Mouse (Mus musculus) midbrain, embryonic 16.5 days (tissue): ENCODE results near the gene Sostdc1. TPM values are rescaled to one million over a fixed set of nuclear protein-coding genes. Genes with fewer than 3 reads are reported as not detected.

ENCODE experiments used
- ATAC-seq: fragments of 200-750 bp; cut with Nextera tagmentation; 2 replicates; pipeline ENCODE4 v1.8.0; 2017; ENCODE audit warnings: moderate TSS enrichment
- H3K27ac ChIP-seq: fragments of 300-500 bp; sonication (generic); 2 replicates; pipeline ENCODE4 v1.5.1; 2014; ENCODE audit warnings: mild to moderate bottlenecking, low read length, mixed read lengths
- H3K27me3 ChIP-seq: fragments of 300-500 bp; sonication (generic); 2 replicates; pipeline ENCODE4 v1.6.1; 2014; ENCODE audit warnings: low read depth, low read length, mixed read lengths; ENCODE audit not compliant: control insufficient read depth, insufficient read depth
- H3K36me3 ChIP-seq: fragments of 300-500 bp; sonication (generic); 2 replicates; pipeline ENCODE4 v1.6.1; 2014; ENCODE audit warnings: mild to moderate bottlenecking, low read length, moderate library complexity, mixed read lengths; ENCODE audit not compliant: control insufficient read depth, insufficient read depth
- H3K4me1 ChIP-seq: fragments of 300-500 bp; sonication (generic); 2 replicates; pipeline ENCODE4 v1.6.1; 2014; ENCODE audit warnings: mild to moderate bottlenecking, low read length, mixed read lengths; ENCODE audit not compliant: control insufficient read depth, insufficient read depth
- H3K4me2 ChIP-seq: fragments of 300-500 bp; sonication (generic); 2 replicates; pipeline ENCODE4 v1.6.1; 2014; ENCODE audit warnings: mild to moderate bottlenecking, low read length, mixed read lengths
- H3K4me3 ChIP-seq: fragments of 300-500 bp; sonication (generic); 2 replicates; pipeline ENCODE4 v1.5.1; 2014; ENCODE audit warnings: low read depth, mild to moderate bottlenecking, low read length, moderate library complexity, mixed read lengths
- H3K9ac ChIP-seq: fragments of 300-500 bp; sonication (generic); 2 replicates; pipeline ENCODE4 v1.6.1; 2014; ENCODE audit warnings: low read depth, low read length, mixed read lengths
- H3K9me3 ChIP-seq: fragments of 300-500 bp; sonication (generic); replicated peaks from 2 replicates; pipeline ENCODE4 v1.6.1; 2014; ENCODE audit warnings: mild to moderate bottlenecking, low read length, mixed read lengths; ENCODE audit not compliant: control insufficient read depth, poor library complexity, severe bottlenecking
- WGBS: fragments of 180-500 bp; shearing (Covaris S2); extraction: QIAGEN DNeasy Blood & Tissue Kit; methylation state at CpG from one replicate; pipeline ENCODE4 v1.1.7; 2014; 5-methylcytosine and 5-hydroxymethylcytosine counted together
- polyA plus RNA-seq: library from polyadenylated mRNA; unstranded; fragments of >200 nt; fragmentation: Nextera tagmentation; extraction: Ambion mirVana; gene quantifications from 2 replicates; pipeline ENCODE4 v1.2.1, GENCODE M21; 2015

Sostdc1 gene
- polyA plus RNA-seq, 1 experiment from 2014 or later, result 11.9 TPM

- no peaks in the 10 kb centered on the region for H3K9me3 ChIP-seq
- no peak overlapping the region for H3K27ac ChIP-seq
- H3K4me2 ChIP-seq, result no peak overlapping the region
- no peaks in the 10 kb centered on the region for H3K27me3 ChIP-seq
- no peak for ATAC-seq
- H3K4me1 ChIP-seq, result peaks cover 11% of the 10 kb centered on the region; the same call in 1 of the 2 replicates
- H3K36me3 ChIP-seq, result no peaks in the 10 kb centered on the region
- no peak overlapping the region for H3K9ac ChIP-seq
- WGBS, result 21% methylated on average over 2 of the region's 2 CpGs
- no peak overlapping the region for H3K4me3 ChIP-seq
Observed at GRCm38 (mm10) chr12:36313015-36313414, 924 bp upstream of the Sostdc1 start.

DNA sequence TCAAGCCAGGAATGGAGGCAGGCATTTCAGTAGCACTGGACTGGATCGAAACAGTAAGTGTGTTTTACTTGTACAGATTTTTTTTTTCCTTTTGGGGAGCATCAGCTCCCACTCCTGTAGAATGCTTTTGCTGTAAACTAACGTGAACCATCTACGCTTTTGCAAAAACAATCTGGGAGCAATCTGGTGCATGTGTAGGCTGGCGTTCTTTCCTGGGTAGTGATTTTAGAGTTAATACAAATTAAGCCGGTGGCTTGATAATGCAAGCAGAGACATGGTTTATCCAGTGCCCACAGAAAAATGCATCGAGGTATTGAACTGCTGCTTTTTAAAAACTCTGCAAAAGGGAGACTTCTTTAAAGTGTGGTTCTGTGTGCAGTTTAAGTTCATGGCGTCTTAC is 507 bp downstream of the Sostdc1 start:
- no peak overlapping the region for H3K9ac ChIP-seq
- no peak overlapping the region for H3K27ac ChIP-seq
- 54% methylated on average over 7 of the region's 7 CpGs for WGBS

DNA sequence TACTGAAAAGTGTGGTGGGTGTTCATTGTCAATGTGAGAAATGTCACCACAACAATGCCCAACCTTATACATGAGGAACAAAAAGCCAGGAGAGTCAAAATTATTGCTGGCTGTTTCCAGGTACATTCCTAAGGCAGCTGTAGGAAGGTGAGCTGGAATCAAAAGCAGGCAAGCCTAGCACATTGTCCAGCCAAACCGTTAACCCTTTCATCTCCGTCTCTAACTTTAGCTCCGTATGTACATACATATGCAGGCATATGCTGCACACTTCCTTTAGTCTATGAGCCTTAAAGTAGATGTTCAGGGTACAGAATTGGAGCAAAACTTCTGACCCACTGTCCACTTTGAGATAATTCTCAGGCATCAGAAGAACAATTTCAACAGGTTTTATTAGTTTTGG is 1.6 kb downstream of the Sostdc1 start:
- Histone ChIP-seq H3K36me3 (no peaks in the 10 kb centered on the region), H3K27me3 (no peaks in the 10 kb centered on the region), H3K9me3 (no peaks in the 10 kb centered on the region), H3K4me3 (no peak overlapping the region), H3K4me1 (peaks cover 11% of the 10 kb centered on the region; the same call in 1 of the 2 replicates), H3K9ac (no peak overlapping the region), H3K4me2 (peak overlapping the region; percentile 14; the same call in 1 of the 2 replicates), H3K27ac (no peak overlapping the region)
- no peak for ATAC-seq
- 75% methylated on average over 3 of the region's 3 CpGs for WGBS

More for the DNA sequence above, 507 bp downstream of the Sostdc1 start:
- Histone ChIP-seq H3K4me3 (peak overlapping the region; percentile 19), H3K36me3 (no peaks in the 10 kb centered on the region), H3K4me2 (peak overlapping the region; percentile 48), H3K4me1 (peaks cover 11% of the 10 kb centered on the region; the same call in 1 of the 2 replicates), H3K27me3 (no peaks in the 10 kb centered on the region), H3K9me3 (no peaks in the 10 kb centered on the region)
- no peak for ATAC-seq

- Histone ChIP-seq H3K27me3 (no peaks in the 10 kb centered on the region), H3K36me3 (no peaks in the 10 kb centered on the region), H3K27ac (no peak overlapping the region), H3K4me2 (no peak overlapping the region), H3K9ac (no peak overlapping the region), H3K9me3 (no peaks in the 10 kb centered on the region), H3K4me3 (no peak overlapping the region), H3K4me1 (peaks cover 11% of the 10 kb centered on the region; the same call in 1 of the 2 replicates)
- ATAC-seq, result no peak
- WGBS, result 73% methylated on average over 3 of the region's 3 CpGs
Observed at GRCm38 (mm10) chr12:36316056-36316455, 2.1 kb downstream of the Sostdc1 start.

DNA sequence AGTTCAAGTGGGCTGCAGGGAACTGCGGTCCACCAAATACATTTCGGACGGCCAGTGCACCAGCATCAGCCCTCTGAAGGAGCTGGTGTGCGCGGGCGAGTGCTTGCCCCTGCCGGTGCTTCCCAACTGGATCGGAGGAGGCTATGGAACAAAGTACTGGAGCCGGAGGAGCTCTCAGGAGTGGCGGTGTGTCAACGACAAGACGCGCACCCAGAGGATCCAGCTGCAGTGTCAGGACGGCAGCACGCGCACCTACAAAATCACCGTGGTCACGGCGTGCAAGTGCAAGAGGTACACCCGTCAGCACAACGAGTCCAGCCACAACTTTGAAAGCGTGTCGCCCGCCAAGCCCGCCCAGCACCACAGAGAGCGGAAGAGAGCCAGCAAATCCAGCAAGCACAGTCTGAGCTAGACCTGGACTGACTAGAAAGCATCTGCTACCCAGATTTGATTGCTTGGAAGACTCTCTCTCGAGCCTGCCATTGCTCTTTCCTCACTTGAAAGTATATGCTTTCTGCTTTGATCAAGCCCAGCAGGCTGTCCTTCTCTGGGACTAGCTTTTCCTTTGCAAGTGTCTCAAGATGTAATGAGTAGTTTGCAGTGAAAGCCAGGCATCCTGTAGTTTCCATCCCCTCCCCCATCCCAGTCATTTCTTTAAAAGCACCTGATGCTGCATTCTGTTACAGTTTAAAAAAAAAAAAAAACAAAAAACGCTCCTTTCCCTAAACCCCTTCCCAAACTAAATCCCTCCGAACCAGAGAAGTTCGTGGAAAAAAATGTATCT is 3.3 kb downstream of the Sostdc1 start:
- no peak overlapping the region for H3K27ac ChIP-seq
- peak; percentile 87 for ATAC-seq
- H3K4me3 ChIP-seq, result peak overlapping the region; percentile 51
- no peaks in the 10 kb centered on the region for H3K27me3 ChIP-seq
- peaks cover 11% of the 10 kb centered on the region; the same call in 1 of the 2 replicates for H3K4me1 ChIP-seq
- peak overlapping the region; percentile 92 for H3K4me2 ChIP-seq
- peak overlapping the region; percentile 62 for H3K9ac ChIP-seq
- WGBS, result 1% methylated on average over 30 of the region's 30 CpGs
- no peaks in the 10 kb centered on the region for H3K9me3 ChIP-seq
- H3K36me3 ChIP-seq, result no peaks in the 10 kb centered on the region

GRCm38 (mm10) chr12:36317820-36318135 is 3.8 kb downstream of the Sostdc1 start:
- no peak for ATAC-seq
- no peak overlapping the region for H3K27ac ChIP-seq
- peaks cover 11% of the 10 kb centered on the region; the same call in 1 of the 2 replicates for H3K4me1 ChIP-seq
- WGBS, result 17% methylated on average over 3 of the region's 3 CpGs
- no peak overlapping the region for H3K9ac ChIP-seq
- no peaks in the 10 kb centered on the region for H3K36me3 ChIP-seq
- H3K4me2 ChIP-seq, result peak overlapping the region; percentile 92
- no peaks in the 10 kb centered on the region for H3K9me3 ChIP-seq
- H3K27me3 ChIP-seq, result no peaks in the 10 kb centered on the region
- H3K4me3 ChIP-seq, result peak overlapping the region; percentile 51; the same call in 1 of the 2 replicates

DNA sequence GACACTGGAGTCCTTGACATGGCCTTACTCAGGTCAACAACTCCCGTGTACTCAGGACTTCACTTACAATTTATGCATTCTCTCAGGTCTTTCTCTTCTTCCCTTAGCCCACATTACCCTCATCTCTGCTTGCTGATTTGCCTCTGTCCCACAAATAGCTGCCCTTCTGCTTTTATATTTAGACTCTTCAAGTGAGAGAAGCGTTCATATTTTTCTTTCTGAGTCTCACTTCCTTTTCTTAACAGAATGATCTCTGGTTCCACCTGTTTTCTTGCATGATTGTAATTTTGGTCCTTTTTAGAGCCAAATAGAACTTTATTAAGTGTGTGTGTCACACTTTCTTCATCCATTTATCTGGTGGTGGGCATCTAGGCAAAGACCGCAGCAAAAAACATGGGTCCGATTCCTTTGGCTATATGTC is 12.2 kb downstream of the Sostdc1 start:
- H3K4me2 ChIP-seq, result no peak overlapping the region
- no peak overlapping the region for H3K27ac ChIP-seq
- H3K27me3 ChIP-seq, result no peaks in the 10 kb centered on the region
- no peak overlapping the region for H3K4me3 ChIP-seq
- no peaks in the 10 kb centered on the region for H3K9me3 ChIP-seq
- whole genome bisulfite sequencing, result 92% methylated on average over 4 of the region's 4 CpGs
- no peaks in the 10 kb centered on the region for H3K4me1 ChIP-seq
- ATAC-seq, result no peak
- H3K36me3 ChIP-seq, result no peaks in the 10 kb centered on the region
- no peak overlapping the region for H3K9ac ChIP-seq

DNA sequence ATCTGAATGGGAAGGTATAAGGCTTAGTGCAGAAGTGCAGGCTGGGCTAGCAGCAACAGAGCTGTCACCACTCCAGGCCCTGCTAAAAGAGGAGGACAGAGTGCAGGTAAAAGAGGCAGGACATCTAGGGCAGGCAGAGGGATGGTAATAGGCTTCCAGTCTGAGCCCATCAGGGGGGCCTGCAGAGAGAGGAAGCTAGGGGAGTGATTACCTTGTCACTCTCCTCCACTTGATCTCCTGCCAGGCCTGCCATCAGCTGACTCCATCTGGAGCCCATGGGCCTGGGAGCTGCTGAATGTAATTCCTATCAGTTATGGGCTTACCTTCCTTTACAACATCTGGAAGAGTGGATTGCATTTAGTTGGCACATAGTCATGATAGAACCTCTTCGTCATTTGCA is 18.7 kb downstream of the Sostdc1 start:
- H3K4me1 ChIP-seq, result no peaks in the 10 kb centered on the region
- no peak for ATAC-seq
- H3K36me3 ChIP-seq, result no peaks in the 10 kb centered on the region
- no peaks in the 10 kb centered on the region for H3K9me3 ChIP-seq
- H3K4me2 ChIP-seq, result no peak overlapping the region
- WGBS, result 85% methylated on average over 1 of the region's 1 CpGs
- no peak overlapping the region for H3K27ac ChIP-seq
- H3K9ac ChIP-seq, result no peak overlapping the region
- H3K27me3 ChIP-seq, result no peaks in the 10 kb centered on the region
- H3K4me3 ChIP-seq, result no peak overlapping the region

- Histone ChIP-seq H3K4me3 (no peak overlapping the region), H3K27me3 (no peaks in the 10 kb centered on the region), H3K9ac (no peak overlapping the region), H3K9me3 (no peaks in the 10 kb centered on the region), H3K4me2 (no peak overlapping the region), H3K4me1 (no peaks in the 10 kb centered on the region), H3K27ac (no peak overlapping the region), H3K36me3 (no peaks in the 10 kb centered on the region)
- 69% methylated on average over 9 of the region's 9 CpGs for WGBS
- peak; percentile 89 for ATAC-seq
Observed at GRCm38 (mm10) chr12:36333837-36334281, 19.9 kb downstream of the Sostdc1 start.
